Mouse (Mus musculus) bone marrow macrophage, adult 2 months (primary cell): Measurements from ENCODE around the gene Igfbp2.

Experiments used
- CTCF ChIP-seq: IDR thresholded peaks from 2 replicates; pipeline ENCODE4 v1.5.1; 2012; ENCODE audit warnings: low read depth, mild to moderate bottlenecking, low read length, moderate library complexity
- POLR2A ChIP-seq: IDR thresholded peaks from 2 replicates; pipeline ENCODE4 v1.6.1; 2012; ENCODE audit warnings: mild to moderate bottlenecking, low read depth, low read length, borderline replicate concordance

DNA sequence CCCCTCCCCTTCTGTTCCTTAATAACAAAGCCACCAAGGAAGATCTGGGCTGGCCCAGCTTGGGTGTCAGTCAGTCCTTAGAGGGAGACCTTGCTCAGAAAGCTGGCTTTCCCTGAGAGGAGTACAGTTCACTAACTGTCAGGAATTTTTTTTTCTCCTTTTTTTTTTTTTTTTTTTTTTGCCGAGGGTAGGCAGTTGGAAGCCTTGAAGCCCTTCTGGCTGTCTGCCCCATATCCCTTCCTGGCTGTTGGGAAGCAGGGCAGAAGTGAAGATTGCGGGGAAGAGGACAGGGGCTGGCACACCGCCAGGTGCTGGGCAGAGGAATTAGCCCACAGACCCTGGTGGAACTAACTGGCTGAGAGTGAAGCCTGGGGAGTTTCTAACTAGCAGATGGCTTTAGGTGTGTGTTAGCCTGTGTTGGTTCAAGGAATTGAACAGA, 8.4 kb downstream of the Igfbp2 start:
- no peak for TF ChIP-seq CTCF
- no peak for TF ChIP-seq POLR2A
